Mouse (Mus musculus) MEL (cell line): Measurements from ENCODE around the gene Tnks2. TPM values are rescaled to one million over a fixed set of nuclear protein-coding genes. Genes with fewer than 3 reads are reported as not detected.

ENCODE experiments used
- DNase-seq: peaks from one replicate; pipeline ENCODE4 v3.0.0; 2011; ENCODE audit warnings: low read depth, low spot score
- H3K27ac ChIP-seq: 2 replicates; pipeline ENCODE4 v1.5.1; 2012; ENCODE audit warnings: low read depth, mild to moderate bottlenecking, control low read depth, low read length, moderate library complexity; ENCODE audit not compliant: control insufficient read depth
- H3K27me3 ChIP-seq, 2 experiments: fragments of 150-350 bp in 1 of 2; sonication (generic) in 1 of 2; 2 replicates each; pipeline ENCODE4 v1.6.1; 2012; ENCODE audit warnings: low read length in 2 of 2, mild to moderate bottlenecking in 2 of 2, improper control_type of control experiment in 1 of 2, moderate library complexity in 1 of 2; ENCODE audit not compliant: insufficient read depth in 2 of 2, control insufficient read depth in 1 of 2
- H3K36me3 ChIP-seq, 2 experiments: 2 replicates each; pipeline ENCODE4 v1.6.1; 2012 to 2014; ENCODE audit warnings: low read length in 2 of 2, improper control_type of control experiment in 1 of 2, inconsistent platforms in 1 of 2, mild to moderate bottlenecking in 1 of 2; ENCODE audit not compliant: insufficient read depth in 2 of 2, control insufficient read depth in 1 of 2
- H3K4me1 ChIP-seq, 2 experiments: fragments of 150-350 bp in 1 of 2; sonication (generic) in 1 of 2; 2 replicates each; pipeline ENCODE4 v1.6.1; 2012; ENCODE audit warnings: low read length in 2 of 2, improper control_type of control experiment in 1 of 2, mild to moderate bottlenecking in 1 of 2; ENCODE audit not compliant: insufficient read depth in 2 of 2, control insufficient read depth in 1 of 2
- H3K4me3 ChIP-seq, 2 experiments: fragments of 150-350 bp in 1 of 2; sonication (generic) in 1 of 2; 2 replicates each; pipeline ENCODE4 v1.5.1; 2012; ENCODE audit warnings: low read depth in 2 of 2, low read length in 2 of 2, mild to moderate bottlenecking in 2 of 2, moderate library complexity in 2 of 2, control low read depth in 1 of 2, improper control_type of control experiment in 1 of 2; ENCODE audit not compliant: control insufficient read depth in 1 of 2, insufficient read depth in 1 of 2
- H3K79me2 ChIP-seq: 2 replicates; pipeline ENCODE4 v1.6.1; 2012; ENCODE audit warnings: mild to moderate bottlenecking, low read length, moderate library complexity; ENCODE audit not compliant: control insufficient read depth, poor library complexity, insufficient read depth
- H3K9ac ChIP-seq: 2 replicates; pipeline ENCODE4 v1.6.1; 2012; ENCODE audit warnings: low read depth, mild to moderate bottlenecking, control low read depth, low read length, moderate library complexity; ENCODE audit not compliant: control insufficient read depth, poor library complexity, severe bottlenecking
- H3K9me3 ChIP-seq: fragments of 150-350 bp; sonication (generic); replicated peaks from 2 replicates; pipeline ENCODE4 v1.6.1; 2012; ENCODE audit warnings: mild to moderate bottlenecking, low read length, improper control_type of control experiment, moderate library complexity; ENCODE audit not compliant: insufficient read depth
- CHD1 ChIP-seq: IDR thresholded peaks from 2 replicates; pipeline ENCODE4 v1.6.1; 2012; ENCODE audit warnings: low read depth, mild to moderate bottlenecking, inconsistent platforms, low read length, improper control_type of control experiment
- CTCF ChIP-seq, 3 experiments: IDR thresholded peaks in 2 of 3; conservative IDR thresholded peaks in 1 of 3; 2 replicates each; pipeline ENCODE4 v1.5.1; 2011 to 2012; ENCODE audit warnings: low read length in 3 of 3, low read depth in 2 of 3, mild to moderate bottlenecking in 2 of 3, improper control_type of control experiment in 1 of 3, inconsistent platforms in 1 of 3, mixed read lengths in 1 of 3, moderate library complexity in 1 of 3; ENCODE audit not compliant: control insufficient read depth in 1 of 3, insufficient read depth in 1 of 3, poor library complexity in 1 of 3, severe bottlenecking in 1 of 3
- E2F4 ChIP-seq: IDR thresholded peaks from 2 replicates; pipeline ENCODE4 v1.6.1; 2011; ENCODE audit warnings: low read depth, low read length, improper control_type of control experiment, borderline replicate concordance
- ETS1 ChIP-seq: IDR thresholded peaks from 2 replicates; pipeline ENCODE4 v1.6.1; 2012; ENCODE audit warnings: low read depth, mild to moderate bottlenecking, inconsistent platforms, low read length, improper control_type of control experiment, moderate library complexity
- HCFC1 ChIP-seq: IDR thresholded peaks from 2 replicates; pipeline ENCODE4 v1.6.1; 2012; ENCODE audit warnings: low read depth, mild to moderate bottlenecking, inconsistent platforms, low read length, improper control_type of control experiment, moderate library complexity
- JUND ChIP-seq: IDR thresholded peaks from 2 replicates; pipeline ENCODE4 v1.6.1; 2011; ENCODE audit warnings: low read depth, mild to moderate bottlenecking, improper control_type of control experiment, low read length
- KAT2A ChIP-seq: conservative IDR thresholded peaks from 2 replicates; pipeline ENCODE4 v1.6.1; 2012; ENCODE audit warnings: low read depth, low read length, improper control_type of control experiment, inconsistent platforms
- MAFK ChIP-seq: IDR thresholded peaks from 2 replicates; pipeline ENCODE4 v1.6.1; 2011; ENCODE audit warnings: low read depth, mild to moderate bottlenecking, low read length, improper control_type of control experiment, borderline replicate concordance
- MAX ChIP-seq: IDR thresholded peaks from 2 replicates; pipeline ENCODE4 v1.6.1; 2011; ENCODE audit warnings: low read length, improper control_type of control experiment
- MAZ ChIP-seq: IDR thresholded peaks from 2 replicates; pipeline ENCODE4 v1.6.1; 2012; ENCODE audit warnings: low read depth, mild to moderate bottlenecking, inconsistent platforms, low read length, improper control_type of control experiment
- MEF2A ChIP-seq: IDR thresholded peaks from 2 replicates; pipeline ENCODE4 v1.6.1; 2014; ENCODE audit warnings: low read depth, mild to moderate bottlenecking, inconsistent platforms, low read length, improper control_type of control experiment; ENCODE audit not compliant: poor library complexity, insufficient replicate concordance, severe bottlenecking; ENCODE audit errors: extremely low read depth
- MXI1 ChIP-seq: IDR thresholded peaks from 2 replicates; pipeline ENCODE4 v1.6.1; 2011; ENCODE audit warnings: mild to moderate bottlenecking, low read depth, low read length, improper control_type of control experiment
- MYB ChIP-seq: IDR thresholded peaks from 2 replicates; pipeline ENCODE4 v1.6.1; 2011; ENCODE audit warnings: mild to moderate bottlenecking, low read depth, low read length, improper control_type of control experiment
- MYC ChIP-seq: IDR thresholded peaks from 2 replicates; pipeline ENCODE4 v1.6.1; 2011; ENCODE audit warnings: low read depth, mild to moderate bottlenecking, low read length, improper control_type of control experiment, moderate library complexity
- NELFE ChIP-seq: IDR thresholded peaks from 2 replicates; pipeline ENCODE4 v1.6.1; 2011; ENCODE audit warnings: low read depth, low read length, improper control_type of control experiment
- NRF1 ChIP-seq: IDR thresholded peaks from 2 replicates; pipeline ENCODE4 v1.6.1; 2014; ENCODE audit warnings: low read depth, mild to moderate bottlenecking, inconsistent platforms, low read length, improper control_type of control experiment, moderate library complexity; ENCODE audit not compliant: poor library complexity, insufficient read depth, severe bottlenecking
- POLR2A ChIP-seq, 2 experiments: IDR thresholded peaks; 2 replicates each; pipeline ENCODE4 v1.6.1; 2011 to 2012; ENCODE audit warnings: low read length in 2 of 2, mild to moderate bottlenecking in 2 of 2, control low read depth in 1 of 2, improper control_type of control experiment in 1 of 2, low read depth in 1 of 2, moderate library complexity in 1 of 2; ENCODE audit not compliant: control insufficient read depth in 1 of 2, insufficient read depth in 1 of 2, poor library complexity in 1 of 2
- POLR2AphosphoS2 ChIP-seq: IDR thresholded peaks from 2 replicates; pipeline ENCODE4 v1.6.1; 2011; ENCODE audit warnings: low read length, improper control_type of control experiment
- RCOR1 ChIP-seq: IDR thresholded peaks from 2 replicates; pipeline ENCODE4 v1.6.1; 2012; ENCODE audit warnings: low read depth, mild to moderate bottlenecking, inconsistent platforms, low read length, improper control_type of control experiment
- SIN3A ChIP-seq: IDR thresholded peaks from 2 replicates; pipeline ENCODE4 v1.6.1; 2012; ENCODE audit warnings: low read length, improper control_type of control experiment, inconsistent platforms
- TAL1 ChIP-seq: IDR thresholded peaks from 2 replicates; pipeline ENCODE4 v1.6.1; 2012; ENCODE audit warnings: mild to moderate bottlenecking, inconsistent platforms, low read length, moderate library complexity, mixed read lengths
- UBTF ChIP-seq: IDR thresholded peaks from 2 replicates; pipeline ENCODE4 v1.6.1; 2012; ENCODE audit warnings: low read depth, mild to moderate bottlenecking, inconsistent platforms, low read length, improper control_type of control experiment, moderate library complexity, borderline replicate concordance; ENCODE audit not compliant: insufficient read depth
- USF1 ChIP-seq: IDR thresholded peaks from 2 replicates; pipeline ENCODE4 v1.6.1; 2014; ENCODE audit warnings: low read depth, mild to moderate bottlenecking, inconsistent platforms, low read length, improper control_type of control experiment, moderate library complexity
- USF2 ChIP-seq, 2 experiments: IDR thresholded peaks; 2 replicates each; pipeline ENCODE4 v1.6.1; 2011 to 2012; ENCODE audit warnings: improper control_type of control experiment in 2 of 2, low read length in 2 of 2, borderline replicate concordance in 1 of 2, inconsistent platforms in 1 of 2, low read depth in 1 of 2, mild to moderate bottlenecking in 1 of 2; ENCODE audit not compliant: insufficient read depth in 1 of 2
- ZC3H11A ChIP-seq: IDR thresholded peaks from 2 replicates; pipeline ENCODE4 v1.6.1; 2012; ENCODE audit warnings: low read depth, mild to moderate bottlenecking, inconsistent platforms, low read length, improper control_type of control experiment
- ZKSCAN1 ChIP-seq: IDR thresholded peaks from 2 replicates; pipeline ENCODE4 v1.6.1; 2012; ENCODE audit warnings: low read depth, mild to moderate bottlenecking, inconsistent platforms, low read length, improper control_type of control experiment, moderate library complexity
- ZMIZ1 ChIP-seq: IDR thresholded peaks from 2 replicates; pipeline ENCODE4 v1.6.1; 2012; ENCODE audit warnings: low read depth, mild to moderate bottlenecking, inconsistent platforms, low read length, improper control_type of control experiment, moderate library complexity
- ZNF384 ChIP-seq: IDR thresholded peaks from 2 replicates; pipeline ENCODE4 v1.6.1; 2012; ENCODE audit warnings: low read depth, mild to moderate bottlenecking, inconsistent platforms, low read length, improper control_type of control experiment
- polyA plus RNA-seq, 2 experiments: library from polyadenylated mRNA; stranded (reverse) in 1 of 2; unstranded in 1 of 2; fragments of >175 nt in 1 of 2; fragments of >200 nt in 1 of 2; gene quantifications; 2 replicates each; pipeline versions ENCODE4 v1.2.1 to v1.2.4; 2012; ENCODE audit warnings: low replicate concordance in 2 of 2, low read depth in 1 of 2; ENCODE audit not compliant: insufficient read length in 2 of 2, insufficient read depth in 1 of 2, missing spikeins in 1 of 2
- total RNA-seq: library from RNA; depleted of rRNA; stranded (reverse); fragments of 300-350 nt; gene quantifications from 2 replicates; pipeline ENCODE4 v1.2.3, GENCODE M21; 2012

The Tnks2 gene
- total and polyA plus RNA-seq, 3 experiments: 22.3 to 65.0 (median 50.2) TPM

DNA sequence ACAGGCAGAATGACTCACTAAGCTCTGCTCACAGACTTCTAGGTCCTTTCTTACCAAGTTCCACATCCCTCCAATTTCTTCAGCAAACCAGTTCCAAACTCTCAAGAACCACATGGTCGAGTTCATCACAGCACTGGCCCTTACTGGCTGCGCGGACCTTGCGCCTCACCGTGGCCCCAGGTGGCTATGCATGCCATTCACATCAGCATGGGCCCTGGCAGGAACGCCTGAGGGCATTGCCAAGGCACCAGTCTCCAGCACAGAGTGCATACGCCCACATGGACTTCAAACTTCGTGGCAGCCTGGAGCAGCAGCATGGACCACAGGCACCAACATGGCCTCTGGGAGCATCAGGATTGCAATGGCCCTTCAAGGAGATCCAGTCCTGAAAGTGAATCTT, 5.7 kb upstream of the Tnks2 start:
- peaks cover 2% of the 10 kb centered on the region in 2 experiments for H3K27me3 ChIP-seq
- no peak for DNase-seq
- H3K4me3 ChIP-seq: no peak overlapping the region
- peaks cover 0 to 4% of the 10 kb centered on the region in 2 experiments; a peak in 2 of 4 replicates for H3K36me3 ChIP-seq
- H3K9ac ChIP-seq: no peak overlapping the region
- H3K4me1 ChIP-seq: peaks cover 0 to 5% of the 10 kb centered on the region in 2 experiments; a peak in 1 of 4 replicates
- TF ChIP-seq POLR2A (IDR thresholded peaks at IDR 0.05; ENCODE audit: control insufficient read depth in 1 of 2, insufficient read depth in 1 of 2, low read depth in 1 of 2, low read length in 2 of 2, poor library complexity in 1 of 2) (no peak), MAFK (no peak), MEF2A (no peak), NRF1 (no peak), ZC3H11A (no peak), ZKSCAN1 (no peak), POLR2AphosphoS2 (no peak), ETS1 (no peak), MAZ (no peak), ZMIZ1 (no peak)
- no peaks in the 10 kb centered on the region for H3K79me2 ChIP-seq
- H3K27ac ChIP-seq: no peak overlapping the region
- H3K9me3 ChIP-seq: no peaks in the 10 kb centered on the region

DNA sequence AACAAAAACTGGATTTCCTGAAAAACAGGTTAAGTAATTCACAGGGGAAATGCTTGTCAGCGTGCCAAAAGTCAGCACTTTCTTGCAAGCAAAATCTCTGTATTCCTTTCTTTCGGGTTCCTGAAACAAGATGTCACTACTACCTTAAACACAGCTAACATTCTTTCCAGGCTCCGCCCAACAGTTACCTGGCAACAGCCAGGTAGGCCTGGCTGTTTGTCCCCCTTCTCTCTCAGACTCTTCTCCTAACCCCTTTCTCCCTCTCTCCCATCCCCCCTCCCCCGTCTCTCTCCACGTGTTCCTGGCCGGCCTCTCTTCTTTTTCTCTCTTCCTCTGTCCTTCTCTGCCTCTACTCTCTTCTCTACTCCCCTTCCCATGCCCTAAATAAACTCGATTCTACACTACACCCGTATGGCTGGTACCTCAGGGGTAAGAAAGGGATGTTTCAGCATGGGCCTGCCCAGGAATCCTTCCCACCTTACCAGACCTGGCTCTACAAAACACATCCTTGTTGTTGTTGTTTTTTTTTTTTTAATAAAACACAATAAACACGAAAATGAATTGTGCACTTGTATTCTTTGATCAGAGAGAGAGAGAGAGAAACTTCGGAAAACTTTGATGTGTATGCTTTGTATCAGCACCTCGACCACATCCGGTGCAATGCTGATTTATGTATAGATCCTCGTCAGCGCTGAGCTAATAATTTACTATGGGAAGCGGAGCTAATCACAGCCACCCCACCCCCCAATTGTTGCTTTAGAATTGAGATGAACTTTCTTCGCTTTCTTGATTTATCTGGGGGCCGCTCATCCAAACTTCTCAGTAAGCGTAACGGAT, 863 bp upstream of the Tnks2 start:
- H3K4me3 ChIP-seq: peak overlapping the region; percentile 76 to 92
- H3K9me3 ChIP-seq: no peaks in the 10 kb centered on the region
- H3K4me1 ChIP-seq: peaks cover 0 to 11% of the 10 kb centered on the region in 2 experiments; a peak in 3 of 4 replicates
- peak overlapping the region; percentile 51 for H3K27ac ChIP-seq
- H3K79me2 ChIP-seq: peaks cover 29% of the 10 kb centered on the region
- peak overlapping the region; percentile 89 for H3K9ac ChIP-seq
- no peaks in the 10 kb centered on the region for H3K27me3 ChIP-seq
- DNase-seq: peak; percentile 64
- peaks cover 7 to 11% of the 10 kb centered on the region in 2 experiments for H3K36me3 ChIP-seq
- TF ChIP-seq E2F4 (no peak), ZKSCAN1 (no peak), RCOR1 (peak; percentile 52; the same call in 1 of the 2 replicates), MEF2A (no peak), MYC (0 out of 2 replicates have a peak, but pooled peaks have one; percentile 34), ZC3H11A (no peak), HCFC1 (no peak; the same call in 1 of the 2 replicates), CHD1 (no peak), USF1 (no peak), MAZ (0 out of 2 replicates have a peak, but pooled peaks have one; percentile 44), MAFK (no peak), NELFE (no peak), KAT2A (no peak), UBTF (no peak), MYB (no peak), ZNF384 (peak; percentile 43), SIN3A (no peak), POLR2AphosphoS2 (no peak), USF2 (IDR thresholded peaks at IDR 0.05; ENCODE audit: borderline replicate concordance in 1 of 2, insufficient read depth in 1 of 2, low read depth in 1 of 2, low read length in 2 of 2) (no peak), CTCF (IDR thresholded peaks at IDR 0.05 in 2 of 3, conservative IDR thresholded peaks at IDR 0.05 in 1 of 3; ENCODE audit: control insufficient read depth in 1 of 3, insufficient read depth in 1 of 3, low read depth in 2 of 3, low read length in 3 of 3, poor library complexity in 1 of 3, severe bottlenecking in 1 of 3) (no peak), JUND (no peak), TAL1 (no peak), MXI1 (no peak), MAX (no peak)
